Comparison of ENCODE assay signal across 9 mouse cellular contexts in genomic region chr9:51008068-51008840, GRCm38 (mm10). TPM values are rescaled to one million over a fixed set of nuclear protein-coding genes. Genes with fewer than 3 reads are reported as not detected.
DNase-seq lines count a peak whose midpoint lies in the region; ATAC-seq and TF ChIP-seq lines count a peak whose summit lies in the region.
"Had no signal": no experiment of that assay in that cellular context is flagged by ENCODE, and none has a peak within 500 bp of the region (broad histone marks: within the 10 kb centered on the region; RNA-seq: fewer than 3 reads in every experiment).

No protein-coding gene starts in this region.

- no peaks in the 10 kb centered on the region for H3K36me3 ChIP-seq in neural tube, embryonic 11.5 days (ENCODE audit: control insufficient read depth, insufficient read depth, low read length)
- no peaks in the 10 kb centered on the region for H3K36me3 ChIP-seq in forebrain, embryonic 10.5 days (replicated peaks)
- no peaks in the 10 kb centered on the region for H3K36me3 ChIP-seq in liver, embryonic 14.5 days (replicated peaks; ENCODE audit: control insufficient read depth, insufficient read depth, low read depth)
- no peaks in the 10 kb centered on the region for H3K36me3 ChIP-seq in neural tube, embryonic 14.5 days (ENCODE audit: control insufficient read depth, insufficient read depth, low read length)

- no peaks in the 10 kb centered on the region for H3K9me3 ChIP-seq in neural tube, embryonic 11.5 days (ENCODE audit: control insufficient read depth, low read length)
- no peaks in the 10 kb centered on the region for H3K9me3 ChIP-seq in forebrain, embryonic 10.5 days
- no peaks in the 10 kb centered on the region for H3K9me3 ChIP-seq in liver, embryonic 14.5 days (ENCODE audit: control insufficient read depth, low read length)
- no peaks in the 10 kb centered on the region for H3K9me3 ChIP-seq in neural tube, embryonic 14.5 days (ENCODE audit: control insufficient read depth, low read length)

- TF ChIP-seq EP300 in liver, embryonic 14.5 days (IDR thresholded peaks at IDR 0.05; ENCODE audit: low read depth) = no peak

- TF ChIP-seq CTCF in liver, embryonic 14.5 days (IDR thresholded peaks at IDR 0.05; ENCODE audit: low read depth) = no peak

- H3K4me3 ChIP-seq in neural tube, embryonic 11.5 days (ENCODE audit: low read depth, low read length) = peak overlapping the region; percentile 83
- H3K4me3 ChIP-seq in forebrain, embryonic 10.5 days = peak overlapping the region; percentile 92
- peak overlapping the region; percentile 83 to 88 for H3K4me3 ChIP-seq in liver, embryonic 14.5 days (ENCODE audit: insufficient read depth in 1 of 2, low read depth in 2 of 2, low read length in 2 of 2)
- peak overlapping the region; percentile 89 for H3K4me3 ChIP-seq in neural tube, embryonic 14.5 days (ENCODE audit: low read depth, low read length)

- peak; percentile 7 for ATAC-seq in neural tube, embryonic 11.5 days (ENCODE audit: insufficient read depth, low FRiP score, low TSS enrichment)
- peak; percentile 30 for ATAC-seq in activated CD4-positive, CD25-positive, alpha-beta regulatory T cell, adult 4 months
- ATAC-seq in liver, embryonic 14.5 days (ENCODE audit: insufficient read depth) = peak; percentile 68
- ATAC-seq in neural tube, embryonic 14.5 days (ENCODE audit: low read depth) = peak; percentile 72

- peaks cover 2% of the 10 kb centered on the region; the same call in 1 of the 2 replicates for H3K4me1 ChIP-seq in neural tube, embryonic 11.5 days (ENCODE audit: control insufficient read depth, insufficient read depth, low read length)
- peaks cover 20% of the 10 kb centered on the region for H3K4me1 ChIP-seq in forebrain, embryonic 10.5 days
- peaks cover 4 to 5% of the 10 kb centered on the region in 2 experiments for H3K4me1 ChIP-seq in liver, embryonic 14.5 days (replicated peaks; ENCODE audit: control insufficient read depth in 2 of 2, insufficient read depth in 2 of 2, low read length in 1 of 2)
- peaks cover 5% of the 10 kb centered on the region; the same call in 1 of the 2 replicates for H3K4me1 ChIP-seq in neural tube, embryonic 14.5 days (ENCODE audit: control insufficient read depth, insufficient read depth, low read length)

- H3K4me2 ChIP-seq in neural tube, embryonic 11.5 days (ENCODE audit: low read depth) = peak overlapping the region; percentile 87
- peak overlapping the region; percentile 88 for H3K4me2 ChIP-seq in liver, embryonic 14.5 days (ENCODE audit: low read depth)
- H3K4me2 ChIP-seq in neural tube, embryonic 14.5 days (ENCODE audit: low read depth, low read length) = peak overlapping the region; percentile 73

- H3K9ac ChIP-seq in neural tube, embryonic 11.5 days (ENCODE audit: low read length) = peak overlapping the region; percentile 83
- H3K9ac ChIP-seq in liver, embryonic 14.5 days (replicated peaks) = peak overlapping the region; percentile 88
- H3K9ac ChIP-seq in neural tube, embryonic 14.5 days (replicated peaks; ENCODE audit: low read depth, low read length) = peak overlapping the region; percentile 86

- 0 out of 2 replicates have a peak overlapping the region, but pooled peaks have one; percentile 27 for H3K27ac ChIP-seq in neural tube, embryonic 11.5 days (ENCODE audit: low read depth, low read length)
- H3K27ac ChIP-seq in forebrain, embryonic 10.5 days = peak overlapping the region; percentile 94
- peak overlapping the region; percentile 79 for H3K27ac ChIP-seq in liver, embryonic 14.5 days
- peak overlapping the region; percentile 81 for H3K27ac ChIP-seq in neural tube, embryonic 14.5 days (ENCODE audit: low read depth, low read length)

- no peaks in the 10 kb centered on the region for H3K27me3 ChIP-seq in neural tube, embryonic 11.5 days (ENCODE audit: control insufficient read depth, insufficient read depth, low read length)
- peaks cover 17% of the 10 kb centered on the region for H3K27me3 ChIP-seq in forebrain, embryonic 10.5 days (ENCODE audit: poor library complexity, severe bottlenecking)
- H3K27me3 ChIP-seq in liver, embryonic 14.5 days (ENCODE audit: control insufficient read depth, insufficient read depth, low read length) = no peaks in the 10 kb centered on the region
- no peaks in the 10 kb centered on the region for H3K27me3 ChIP-seq in neural tube, embryonic 14.5 days (ENCODE audit: control insufficient read depth, insufficient read depth, low read length)

- peak; percentile 63 for DNase-seq in neural tube, embryonic 11.5 days (ENCODE audit: low spot score)
- DNase-seq in neural tube, embryonic 10.5 days (ENCODE audit: extremely low spot score, low spot score) = no peak
- DNase-seq in forebrain, embryonic 10.5 days (ENCODE audit: extremely low spot score, low spot score) = peak; percentile 63
- peak; percentile 62 for DNase-seq in induced T-regulatory cell, adult 2 months (ENCODE audit: low read depth)
- peak in 1 of 3 experiments; percentile 26 for DNase-seq in liver, embryonic 14.5 days (ENCODE audit: low read depth in 3 of 3, low spot score in 3 of 3)
- no peak for DNase-seq in thymus, adult 18-20 months

- WGBS in neural tube, embryonic 11.5 days = under 1% methylated on average over 60 of the region's 65 CpGs
- WGBS in forebrain, embryonic 10.5 days = under 1% methylated on average over 65 of the region's 65 CpGs
- under 1% methylated on average over 63 of the region's 65 CpGs for WGBS in liver, embryonic 14.5 days (ENCODE audit: insufficient replicate concordance)
- WGBS in neural tube, embryonic 14.5 days = under 1% methylated on average over 47 of the region's 65 CpGs

RNA-seq across cellular contexts. Expression of gene Sik2, which starts 0.6 kb away (rescaled TPM):
- polyA plus RNA-seq in neural tube, embryonic 11.5 days (2014; fragmentation: Nextera tagmentation; extraction: Ambion mirVana) = 12.4 and 15.3 TPM in 2 replicates
- polyA plus RNA-seq in activated CD4-positive, CD25-positive, alpha-beta regulatory T cell, adult 4 months (2017; shearing (Covaris generic)) = 10 to 100 TPM; 14.4 to 18.7 TPM
- polyA plus RNA-seq in forebrain, embryonic 10.5 days (2016; fragmentation: Nextera tagmentation; extraction: Ambion mirVana) = 18.2 and 19.2 TPM in 2 replicates
- polyA plus RNA-seq in liver, embryonic 14.5 days (2012; rRNA removed) = 6.9 and 8.7 TPM in 2 replicates
- polyA plus RNA-seq in liver, embryonic 14.5 days (2014; fragmentation: Nextera tagmentation; extraction: Ambion mirVana) = 7.8 and 8.3 TPM in 2 replicates
- polyA plus RNA-seq in neural tube, embryonic 14.5 days (2014; fragmentation: Nextera tagmentation; extraction: Ambion mirVana) = 16.0 and 16.1 TPM in 2 replicates

RNA-seq across cellular contexts. Expression of gene Btg4, which starts 52.4 kb away (rescaled TPM):
- polyA plus RNA-seq in neural tube, embryonic 11.5 days (2014; fragmentation: Nextera tagmentation; extraction: Ambion mirVana) = not detected in 2 replicates
- not detected for polyA plus RNA-seq in activated CD4-positive, CD25-positive, alpha-beta regulatory T cell, adult 4 months (2017; shearing (Covaris generic))
- polyA plus RNA-seq in forebrain, embryonic 10.5 days (2016; fragmentation: Nextera tagmentation; extraction: Ambion mirVana) = not detected in 2 replicates
- not detected in 2 replicates for polyA plus RNA-seq in liver, embryonic 14.5 days (2012; rRNA removed)
- polyA plus RNA-seq in liver, embryonic 14.5 days (2014; fragmentation: Nextera tagmentation; extraction: Ambion mirVana) = not detected in 2 replicates
- not detected in 2 replicates for polyA plus RNA-seq in neural tube, embryonic 14.5 days (2014; fragmentation: Nextera tagmentation; extraction: Ambion mirVana)
- polyA plus RNA-seq: large intestine, adult 2 months had no signal

Comparison
In these comparisons a context has a peak if more than half of its experiments do, and no peak if none do; other contexts are left out.
1. DNase-seq: peak in neural tube, embryonic 11.5 days (single experiment), forebrain, embryonic 10.5 days (single experiment) and induced T-regulatory cell, adult 2 months (single experiment); none in neural tube, embryonic 10.5 days (single experiment) and thymus, adult 18-20 months (0 of 2).
2. ATAC-seq: peak in every context shown above with its lines; median percentile 72 in neural tube, embryonic 14.5 days; 68 in liver, embryonic 14.5 days; 30 in activated CD4-positive, CD25-positive, alpha-beta regulatory T cell, adult 4 months; 7 in neural tube, embryonic 11.5 days.
3. H3K27ac ChIP-seq: peak in every context shown above with its lines; median percentile 94 in forebrain, embryonic 10.5 days; 81 in neural tube, embryonic 14.5 days; 79 in liver, embryonic 14.5 days; 27 in neural tube, embryonic 11.5 days.
4. Peak in every context shown above with its lines, with median percentiles within 50 percentile points of each other: H3K4me2 ChIP-seq, H3K4me3 ChIP-seq and H3K9ac ChIP-seq.